Mouse (Mus musculus) liver, embryonic 14.5 days (tissue): ENCODE measurements around the gene Bola1. TPM values are rescaled to one million over a fixed set of nuclear protein-coding genes. Genes with fewer than 3 reads are reported as not detected.

Source experiments
- ATAC-seq: fragments of 200-750 bp; cut with Nextera tagmentation; 2 replicates; pipeline ENCODE4 v1.8.0; 2017; ENCODE audit warnings: moderate number of reproducible peaks, mild to moderate bottlenecking, moderate library complexity; ENCODE audit not compliant: insufficient read depth
- DNase-seq, 3 experiments: peaks; one replicate each; pipeline ENCODE4 v3.0.0-alpha.2; 2012 to 2013; ENCODE audit warnings: low read depth in 3 of 3, low spot score in 3 of 3
- H3K27ac ChIP-seq: fragments of 300-500 bp; sonication (generic); 2 replicates; pipeline ENCODE4 v1.5.1; 2014; ENCODE audit warnings: moderate library complexity, mild to moderate bottlenecking, control low read depth, inconsistent platforms
- H3K27me3 ChIP-seq: fragments of 300-500 bp; sonication (generic); 2 replicates; pipeline ENCODE4 v1.6.1; 2014; ENCODE audit warnings: mild to moderate bottlenecking, low read length, moderate library complexity; ENCODE audit not compliant: control insufficient read depth, insufficient read depth
- H3K36me3 ChIP-seq: fragments of 300-500 bp; sonication (generic); replicated peaks from 2 replicates; pipeline ENCODE4 v1.6.1; 2014; ENCODE audit warnings: low read depth; ENCODE audit not compliant: control insufficient read depth, insufficient read depth
- H3K4me1 ChIP-seq, 2 experiments: fragments of 200-500 bp in 1 of 2; fragments of 300-500 bp in 1 of 2; sonication (generic) in 1 of 2; replicated peaks; 2 replicates each; pipeline ENCODE4 v1.6.1; 2012 to 2014; ENCODE audit warnings: antibody characterized with exemption in 1 of 2, inconsistent platforms in 1 of 2, low read length in 1 of 2; ENCODE audit not compliant: control insufficient read depth in 2 of 2, insufficient read depth in 2 of 2
- H3K4me2 ChIP-seq: fragments of 300-500 bp; sonication (generic); 2 replicates; pipeline ENCODE4 v1.6.1; 2014; ENCODE audit warnings: low read depth, mild to moderate bottlenecking, control low read depth, moderate library complexity
- H3K4me3 ChIP-seq, 2 experiments: fragments of 200-500 bp in 1 of 2; fragments of 300-500 bp in 1 of 2; sonication (generic) in 1 of 2; 2 replicates each; pipeline ENCODE4 v1.5.1; 2012 to 2014; ENCODE audit warnings: low read depth in 2 of 2, low read length in 2 of 2, mild to moderate bottlenecking in 2 of 2, control low read depth in 1 of 2, inconsistent platforms in 1 of 2, moderate library complexity in 1 of 2; ENCODE audit not compliant: insufficient read depth in 1 of 2
- H3K9ac ChIP-seq: fragments of 300-500 bp; sonication (generic); replicated peaks from 2 replicates; pipeline ENCODE4 v1.6.1; 2014; ENCODE audit warnings: mild to moderate bottlenecking, control low read depth, moderate library complexity
- H3K9me3 ChIP-seq: fragments of 300-500 bp; sonication (generic); 2 replicates; pipeline ENCODE4 v1.6.1; 2016; ENCODE audit warnings: low read length, mixed read lengths; ENCODE audit not compliant: control insufficient read depth
- CTCF ChIP-seq: IDR thresholded peaks from 2 replicates; pipeline ENCODE4 v1.5.1; 2016; ENCODE audit warnings: antibody characterized with exemption, low read depth, control low read depth
- EP300 ChIP-seq: IDR thresholded peaks from 2 replicates; pipeline ENCODE4 v1.6.1; 2016; ENCODE audit warnings: antibody characterized with exemption, low read depth
- WGBS: fragments of 180-500 bp; shearing (Covaris S2); extraction: QIAGEN DNeasy Blood & Tissue Kit; methylation state at CpG from one replicate; pipeline ENCODE4 v1.1.7; 2014; ENCODE audit not compliant: insufficient replicate concordance; 5-methylcytosine and 5-hydroxymethylcytosine counted together
- polyA plus RNA-seq, 2 experiments: library from polyadenylated mRNA; depleted of rRNA in 1 of 2; stranded (reverse) in 1 of 2; unstranded in 1 of 2; fragments of >200 nt; fragmentation: Nextera tagmentation in 1 of 2; extraction: Ambion mirVana in 1 of 2; gene quantifications; 2 replicates each; pipeline versions ENCODE4 v1.2.1 to v1.2.3; 2012 to 2014

Bola1 gene
- polyA plus RNA-seq, 2 experiments: 34.0 to 49.4 TPM

DNA sequence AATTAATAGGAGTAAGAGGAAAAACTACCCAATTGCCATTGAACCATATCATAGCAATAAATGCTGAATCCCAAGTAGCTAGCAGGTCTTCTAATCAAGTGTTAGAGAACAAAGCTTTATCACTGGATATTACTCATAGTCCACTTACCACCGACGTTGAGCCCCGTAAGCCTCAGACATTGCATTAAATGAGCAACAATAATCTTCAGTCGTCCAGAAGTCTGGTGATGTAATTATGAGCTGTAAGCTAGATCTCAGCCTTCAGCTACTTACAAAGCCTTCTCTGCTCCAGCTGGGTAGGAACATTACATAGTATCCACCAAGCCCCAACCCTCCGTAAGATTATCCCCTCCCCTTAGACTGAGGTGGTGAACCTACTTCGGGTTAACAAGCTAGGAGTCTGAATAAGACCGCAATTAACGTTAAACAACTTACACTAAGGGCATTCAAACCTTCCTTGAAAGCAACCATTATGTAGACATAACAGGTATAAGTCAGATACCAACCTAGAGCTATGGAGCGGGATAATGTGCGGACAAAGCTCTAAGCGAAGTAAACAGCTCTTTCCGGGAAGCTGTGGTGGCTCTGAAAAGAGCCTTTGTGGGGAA is 18.5 kb upstream of the Bola1 start:
- no peak for TF ChIP-seq CTCF
- TF ChIP-seq EP300: 0 out of 2 replicates have a peak, but pooled peaks have one; percentile 1
- peaks cover 9 to 19% of the 10 kb centered on the region in 2 experiments for H3K4me1 ChIP-seq
- H3K9me3 ChIP-seq: no peaks in the 10 kb centered on the region
- peak overlapping the region; percentile 92 for H3K4me2 ChIP-seq
- under 1% methylated on average over 12 of the region's 12 CpGs for WGBS
- DNase-seq (peak in 2 of 3 experiments; percentile 61 to 76), ATAC-seq (peak; percentile 0; the same call in 1 of the 2 replicates)
- H3K36me3 ChIP-seq: no peaks in the 10 kb centered on the region
- peak overlapping the region; percentile 55 to 73 for H3K4me3 ChIP-seq
- H3K9ac ChIP-seq: peak overlapping the region; percentile 95
- no peaks in the 10 kb centered on the region for H3K27me3 ChIP-seq
- H3K27ac ChIP-seq: peak overlapping the region; percentile 98

DNA sequence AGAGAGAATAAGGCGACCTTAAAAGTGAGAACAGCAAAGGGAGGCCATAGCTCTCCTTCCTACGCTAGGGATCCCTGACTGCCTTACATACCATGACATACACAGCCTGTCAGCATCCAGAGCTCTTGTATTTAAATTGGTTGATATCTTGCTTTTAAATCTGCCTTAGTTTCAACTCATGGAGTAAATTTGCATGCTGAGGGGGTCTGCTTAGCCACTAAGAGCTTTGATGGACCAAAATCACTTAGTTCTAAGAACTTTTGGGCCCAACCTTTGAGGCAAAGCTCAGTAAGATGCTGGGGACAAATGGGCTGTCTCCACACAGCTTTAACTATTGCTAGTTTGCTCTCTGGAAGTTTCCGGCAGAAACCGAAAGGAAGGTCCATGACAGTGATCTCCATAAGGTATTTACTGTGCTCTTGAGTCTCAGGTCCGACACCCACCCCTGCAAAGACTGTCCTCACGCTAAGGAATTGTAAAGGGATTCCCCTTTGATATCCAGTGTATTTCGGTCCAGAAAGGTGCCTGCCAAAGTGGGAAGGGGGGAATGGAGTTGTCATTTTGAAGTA is 17.9 kb upstream of the Bola1 start:
- Histone ChIP-seq H3K9me3 (no peaks in the 10 kb centered on the region), H3K27ac (peak overlapping the region; percentile 98), H3K4me2 (peak overlapping the region; percentile 92), H3K4me1 (peaks cover 9 to 18% of the 10 kb centered on the region in 2 experiments), H3K4me3 (peak overlapping the region; percentile 55 to 73), H3K27me3 (no peaks in the 10 kb centered on the region), H3K9ac (peak overlapping the region; percentile 95), H3K36me3 (no peaks in the 10 kb centered on the region)
- DNase-seq: peak in 1 of 3 experiments; percentile 65
- WGBS: 22% methylated on average over 7 of the region's 7 CpGs
- no peak for ATAC-seq
- TF ChIP-seq EP300 (peak; percentile 41), CTCF (no peak)

DNA sequence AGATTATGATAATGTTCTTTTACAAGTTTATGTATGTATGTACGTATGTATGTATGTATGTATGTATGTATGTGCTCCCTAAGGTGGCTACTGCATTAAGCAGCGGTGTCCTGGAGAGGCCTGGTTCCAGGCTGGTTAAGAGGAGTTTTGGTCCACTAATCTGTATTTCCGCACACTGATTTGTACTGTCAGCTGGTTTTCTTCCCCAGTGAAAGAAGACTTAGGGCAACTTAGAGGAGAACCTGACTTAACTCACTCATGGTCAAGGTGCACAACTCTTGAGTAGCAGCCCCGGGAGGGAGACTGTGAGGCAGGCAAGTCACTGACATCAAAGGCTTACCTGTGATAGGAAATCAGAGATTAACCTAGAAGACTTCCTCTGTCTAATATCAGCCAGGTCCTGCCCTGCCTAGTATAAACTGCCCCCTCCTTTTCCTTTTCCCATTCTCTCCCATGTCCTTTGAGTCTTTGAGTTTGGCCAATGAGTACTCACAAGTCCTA is 17.4 kb upstream of the Bola1 start:
- Histone ChIP-seq H3K27me3 (no peaks in the 10 kb centered on the region), H3K4me2 (peak overlapping the region; percentile 92), H3K4me3 (peak overlapping the region; percentile 55 to 73), H3K9me3 (no peaks in the 10 kb centered on the region), H3K4me1 (peaks cover 5 to 14% of the 10 kb centered on the region in 2 experiments), H3K9ac (peak overlapping the region; percentile 95), H3K27ac (peak overlapping the region; percentile 98), H3K36me3 (no peaks in the 10 kb centered on the region)
- DNase-seq (no peak), ATAC-seq (no peak)
- 68% methylated on average over 4 of the region's 4 CpGs for WGBS
- TF ChIP-seq EP300 (no peak; the same call in 1 of the 2 replicates), CTCF (no peak)

DNA sequence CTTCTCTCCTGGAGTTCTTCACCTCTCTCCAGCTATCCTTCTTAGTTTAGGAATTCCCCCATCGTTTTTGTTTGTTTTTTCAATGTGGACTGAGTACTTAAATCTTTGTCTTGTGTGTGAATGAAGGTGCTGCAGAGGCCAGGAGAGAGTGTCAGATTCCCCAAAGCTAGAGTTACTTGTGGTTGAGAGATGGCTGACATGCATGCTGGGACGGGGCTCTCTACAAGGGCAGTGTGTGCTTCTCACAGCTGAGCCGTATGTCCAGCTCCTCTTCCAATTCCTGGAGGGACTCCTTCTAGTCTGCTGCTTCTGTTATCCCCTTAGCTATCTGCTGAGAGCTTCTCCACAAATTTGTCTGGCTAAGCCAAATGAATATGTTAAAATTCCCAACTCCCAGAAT is 16.3 kb upstream of the Bola1 start:
- no peak for ATAC-seq
- peak overlapping the region; percentile 92 for H3K4me2 ChIP-seq
- H3K4me3 ChIP-seq: peak overlapping the region; percentile 15 to 73; a peak in 2 of 4 replicates
- peaks cover 4 to 13% of the 10 kb centered on the region in 2 experiments for H3K4me1 ChIP-seq
- H3K9ac ChIP-seq: 0 out of 2 replicates have a peak overlapping the region, but pooled peaks have one; percentile 23
- H3K27ac ChIP-seq: peak overlapping the region; percentile 23
- no peak for TF ChIP-seq EP300
- no peak for TF ChIP-seq CTCF
- no peaks in the 10 kb centered on the region for H3K36me3 ChIP-seq
- no peaks in the 10 kb centered on the region for H3K27me3 ChIP-seq
- 68% methylated on average over 3 of the region's 3 CpGs for WGBS
- DNase-seq: no peak
- no peaks in the 10 kb centered on the region for H3K9me3 ChIP-seq

DNA sequence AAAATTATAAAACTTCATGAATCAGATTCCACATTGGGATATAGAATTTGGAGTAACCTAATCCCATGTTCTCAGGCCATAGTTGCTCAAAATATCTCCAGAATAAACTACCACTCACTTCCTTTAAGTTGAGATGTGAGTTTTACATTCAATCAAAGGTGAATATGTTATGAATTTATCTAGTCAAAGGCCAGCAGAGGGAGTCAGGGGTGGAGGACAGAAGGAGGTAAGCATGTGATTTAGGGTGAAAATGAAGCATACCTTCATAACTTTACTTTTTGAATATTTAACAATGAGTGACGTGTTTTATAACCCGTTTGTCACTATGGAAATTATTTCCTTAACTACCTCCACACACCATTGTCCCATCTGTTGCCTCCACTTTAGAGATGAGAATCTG is 15.4 kb upstream of the Bola1 start:
- no peak overlapping the region for H3K4me2 ChIP-seq
- no peaks in the 10 kb centered on the region for H3K36me3 ChIP-seq
- H3K4me3 ChIP-seq: no peak overlapping the region
- no peaks in the 10 kb centered on the region for H3K9me3 ChIP-seq
- no peak overlapping the region; the same call in 1 of the 2 replicates for H3K9ac ChIP-seq
- DNase-seq: no peak
- peaks cover 0 to 11% of the 10 kb centered on the region in 2 experiments; a peak in 2 of 4 replicates for H3K4me1 ChIP-seq
- WGBS: 69% methylated on average over 2 of the region's 2 CpGs
- H3K27me3 ChIP-seq: no peaks in the 10 kb centered on the region
- ATAC-seq: no peak
- no peak overlapping the region for H3K27ac ChIP-seq
- TF ChIP-seq CTCF: no peak
- no peak for TF ChIP-seq EP300
